25 mouse cellular contexts compared by ENCODE assay signal in the genomic region with DNA sequence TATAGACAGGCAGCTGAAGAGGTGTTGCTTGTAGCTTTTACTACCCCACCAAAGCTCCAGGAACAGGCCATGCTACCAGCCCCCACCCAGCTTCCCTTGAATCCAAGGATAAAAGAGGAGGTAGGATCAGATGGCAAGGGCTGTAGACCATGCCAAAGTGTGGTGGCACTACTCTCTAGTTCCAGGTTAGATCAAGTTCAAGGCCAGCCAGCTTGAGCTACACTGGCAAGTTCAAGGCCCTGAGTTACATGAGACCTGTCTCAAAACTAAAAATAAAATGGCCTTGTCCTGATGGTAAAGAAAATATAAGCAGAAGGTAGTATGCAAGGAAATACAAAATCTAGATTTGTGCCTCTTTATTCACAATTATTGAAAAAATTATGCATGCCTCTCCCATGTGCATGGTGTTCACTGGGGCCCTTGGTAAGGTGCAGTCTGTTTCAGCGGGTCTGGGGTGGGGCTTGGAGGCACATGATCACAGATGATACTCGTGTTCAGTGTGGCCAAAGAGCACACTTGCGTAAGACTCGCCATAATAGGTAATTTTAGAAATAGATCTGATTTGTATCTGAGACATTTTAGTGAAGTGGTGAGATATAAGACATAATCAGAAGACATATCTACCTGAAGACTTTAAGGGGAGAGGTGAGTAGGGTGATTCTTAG. TPM values are rescaled to one million over a fixed set of nuclear protein-coding genes. Genes with fewer than 3 reads are reported as not detected.
A peak's percentile ranks its signal among the peaks of the same experiment; 100 is the strongest.
DNase-seq lines count a peak whose midpoint lies in the region; ATAC-seq and TF ChIP-seq lines count a peak whose summit lies in the region.
"Had no signal": no experiment of that assay in that cellular context is flagged by ENCODE, and none has a peak within 500 bp of the region (broad histone marks: within the 10 kb centered on the region; RNA-seq: fewer than 3 reads in every experiment).

A gene (plus strand): TSS at position 515 of the 665 bp plus-strand sequence.

- 84% methylated on average over 4 of the region's 4 CpGs for WGBS in stomach, embryonic 15.5 days
- 88% methylated on average over 4 of the region's 4 CpGs for WGBS in stomach, postnatal 0 days
- 73% methylated on average over 4 of the region's 4 CpGs for WGBS in liver, embryonic 13.5 days (ENCODE audit: insufficient replicate concordance)
- WGBS in kidney, adult 2 months = 86% methylated on average over 4 of the region's 4 CpGs

- no peak within 1 kb of the TSS for H3K4me3 ChIP-seq in stomach, embryonic 15.5 days (replicated peaks)
- H3K4me3 ChIP-seq in stomach, postnatal 0 days (ENCODE audit: low read depth, low read length) = no peak within 1 kb of the TSS
- no peak within 1 kb of the TSS for H3K4me3 ChIP-seq in liver, embryonic 13.5 days (replicated peaks)
- H3K4me3 ChIP-seq in kidney, adult 2 months (ENCODE audit: insufficient read depth, low read depth, low read length) = no peak within 1 kb of the TSS
- H3K4me3 ChIP-seq: embryonic facial prominence, embryonic 13.5 days; forebrain, embryonic 13.5 days; heart, embryonic 15.5 days; hindbrain, embryonic 13.5 days; limb, embryonic 15.5 days; midbrain, embryonic 10.5 days; myocyte had no signal

- H3K4me1 ChIP-seq in stomach, embryonic 15.5 days = no peaks in the 10 kb centered on the region
- no peaks in the 10 kb centered on the region for H3K4me1 ChIP-seq in stomach, postnatal 0 days (replicated peaks; ENCODE audit: control insufficient read depth, insufficient read depth)
- no peaks in the 10 kb centered on the region; the same call in 1 of the 2 replicates for H3K4me1 ChIP-seq in liver, embryonic 13.5 days (replicated peaks)
- no peaks in the 10 kb centered on the region; the same call in 1 of the 2 replicates for H3K4me1 ChIP-seq in kidney, adult 2 months (ENCODE audit: control insufficient read depth, insufficient read depth, low read length)
- H3K4me1 ChIP-seq: embryonic facial prominence, embryonic 13.5 days; forebrain, embryonic 13.5 days; heart, embryonic 15.5 days; hindbrain, embryonic 13.5 days; limb, embryonic 15.5 days; midbrain, embryonic 10.5 days had no signal

- TF ChIP-seq EP300 in stomach, postnatal 0 days (optimal IDR thresholded peaks at IDR 0.05) = no peak

- no peak for TF ChIP-seq POLR2A in kidney, adult 2 months (IDR thresholded peaks at IDR 0.05; ENCODE audit: low read depth, low read length)

- no peak within 1 kb of the TSS for H3K4me2 ChIP-seq in stomach, embryonic 15.5 days
- H3K4me2 ChIP-seq in stomach, postnatal 0 days (replicated peaks; ENCODE audit: low read depth) = no peak within 1 kb of the TSS
- H3K4me2 ChIP-seq in liver, embryonic 13.5 days = no peak within 1 kb of the TSS
- H3K4me2 ChIP-seq: embryonic facial prominence, embryonic 13.5 days; forebrain, embryonic 13.5 days; heart, embryonic 15.5 days; hindbrain, embryonic 13.5 days; limb, embryonic 15.5 days had no signal

- peak; percentile 10 for DNase-seq in gastrocnemius, adult 18-20 months (ENCODE audit: low spot score)
- DNase-seq in gastrocnemius, postnatal 36 days = no peak
- no peak for DNase-seq in stomach, postnatal 0 days (ENCODE audit: low spot score)
- no peak for DNase-seq in liver, embryonic 13.5 days
- DNase-seq in thymus, postnatal 10 days (ENCODE audit: low spot score in 2 of 2) = no peak
- no peak for DNase-seq in kidney, adult 2 months
- DNase-seq in embryo, embryonic 10 days (ENCODE audit: low spot score) = no peak
- DNase-seq: cerebellum, adult 2 months; cerebellum, postnatal 25 days; embryo, embryonic 11 days; heart, adult 18-20 months; heart, postnatal 36 days; kidney, adult 9 months; kidney, postnatal 14 days; left cerebral cortex, postnatal 4 days had no signal

- intact Hi-C loops in gastrocnemius, postnatal 36 days (cut with DNase I) = no loop called here

- no peak within 1 kb of the TSS for H3K27ac ChIP-seq in stomach, embryonic 15.5 days
- H3K27ac ChIP-seq in stomach, postnatal 0 days (replicated peaks) = no peak within 1 kb of the TSS
- no peak within 1 kb of the TSS for H3K27ac ChIP-seq in liver, embryonic 13.5 days
- H3K27ac ChIP-seq in kidney, adult 2 months (ENCODE audit: insufficient read depth, low read depth, low read length) = no peak within 1 kb of the TSS
- H3K27ac ChIP-seq: embryonic facial prominence, embryonic 13.5 days; forebrain, embryonic 13.5 days; heart, embryonic 15.5 days; hindbrain, embryonic 13.5 days; limb, embryonic 15.5 days; midbrain, embryonic 10.5 days had no signal

- no peaks in the 10 kb centered on the region for H3K9me3 ChIP-seq in stomach, embryonic 15.5 days
- H3K9me3 ChIP-seq in stomach, postnatal 0 days (ENCODE audit: control insufficient read depth, low read length) = no peaks in the 10 kb centered on the region
- no peaks in the 10 kb centered on the region for H3K9me3 ChIP-seq in liver, embryonic 13.5 days (replicated peaks)
- H3K9me3 ChIP-seq: embryonic facial prominence, embryonic 13.5 days; forebrain, embryonic 13.5 days; heart, embryonic 15.5 days; hindbrain, embryonic 13.5 days; limb, embryonic 15.5 days; midbrain, embryonic 10.5 days had no signal

- no peaks in the 10 kb centered on the region for H3K36me3 ChIP-seq in stomach, embryonic 15.5 days
- no peaks in the 10 kb centered on the region for H3K36me3 ChIP-seq in stomach, postnatal 0 days (ENCODE audit: control insufficient read depth, insufficient read depth, low read length)
- H3K36me3 ChIP-seq in liver, embryonic 13.5 days = 0 out of 2 replicates have a peak, but pooled peaks cover 8% of the 10 kb centered on the region
- no peaks in the 10 kb centered on the region for H3K36me3 ChIP-seq in kidney, adult 2 months (ENCODE audit: control insufficient read depth, insufficient read depth, low read length)

- no peaks in the 10 kb centered on the region for H3K27me3 ChIP-seq in stomach, embryonic 15.5 days (replicated peaks)
- no peaks in the 10 kb centered on the region for H3K27me3 ChIP-seq in stomach, postnatal 0 days (ENCODE audit: control insufficient read depth, insufficient read depth, low read length)
- no peaks in the 10 kb centered on the region for H3K27me3 ChIP-seq in liver, embryonic 13.5 days
- no peaks in the 10 kb centered on the region for H3K27me3 ChIP-seq in kidney, adult 2 months (replicated peaks; ENCODE audit: control insufficient read depth, insufficient read depth, low read length)
- H3K27me3 ChIP-seq: embryonic facial prominence, embryonic 13.5 days; forebrain, embryonic 13.5 days; heart, embryonic 15.5 days; hindbrain, embryonic 13.5 days; limb, embryonic 15.5 days had no signal

- no peak within 1 kb of the TSS for H3K9ac ChIP-seq in stomach, embryonic 15.5 days
- H3K9ac ChIP-seq in stomach, postnatal 0 days (ENCODE audit: low read length) = no peak within 1 kb of the TSS
- H3K9ac ChIP-seq in liver, embryonic 13.5 days = no peak within 1 kb of the TSS
- H3K9ac ChIP-seq: embryonic facial prominence, embryonic 13.5 days; forebrain, embryonic 13.5 days; heart, embryonic 15.5 days; hindbrain, embryonic 13.5 days; limb, embryonic 15.5 days had no signal

- TF ChIP-seq CTCF in stomach, postnatal 0 days (IDR thresholded peaks at IDR 0.05; ENCODE audit: low read depth) = no peak
- TF ChIP-seq CTCF in kidney, adult 2 months (conservative IDR thresholded peaks at IDR 0.05; ENCODE audit: insufficient read depth, insufficient read length, low read depth, low read length) = no peak

- ATAC-seq in stomach, embryonic 15.5 days (ENCODE audit: insufficient read depth, low FRiP score, low read depth) = no peak
- ATAC-seq in stomach, postnatal 0 days (ENCODE audit: low FRiP score, low TSS enrichment) = no peak
- no peak for ATAC-seq in liver, embryonic 13.5 days (ENCODE audit: low read depth)
- ATAC-seq: forebrain, embryonic 13.5 days; lung, postnatal 0 days; midbrain, embryonic 16.5 days had no signal

RNA-seq across cellular contexts. Expression of the gene that starts here (rescaled TPM):
- total RNA-seq in gastrocnemius, adult 18-20 months (2021) = 1 to 10 TPM in 1 of 2 experiments, under 1 TPM in 1; 0.09 to 1.4 TPM
- total RNA-seq in gastrocnemius, postnatal 36 days (2021) = under 1 TPM; 0.15 to 0.18 TPM
- polyA plus RNA-seq in stomach, embryonic 15.5 days (2015; fragmentation: Nextera tagmentation; extraction: Ambion mirVana) = 13.8 and 49.3 TPM in 2 replicates
- polyA plus RNA-seq in stomach, postnatal 0 days (2015; fragmentation: Nextera tagmentation; extraction: Ambion mirVana) = 2.1 and 4.7 TPM in 2 replicates
- 326 and 385 TPM in 2 replicates for polyA plus RNA-seq in liver, embryonic 13.5 days (2015; fragmentation: Nextera tagmentation; extraction: Ambion mirVana)
- 2.3 and 3.3 TPM in 2 replicates for polyA plus RNA-seq in kidney, adult 2 months (2012; rRNA removed)
